Mouse (Mus musculus) cerebellum, adult 11 months (tissue): Measurements from ENCODE around the gene Nudt16l1.

Source experiments
- DNase-seq: peaks from one replicate; pipeline ENCODE4 v3.0.0; 2022

Nudt16l1 gene

DNA sequence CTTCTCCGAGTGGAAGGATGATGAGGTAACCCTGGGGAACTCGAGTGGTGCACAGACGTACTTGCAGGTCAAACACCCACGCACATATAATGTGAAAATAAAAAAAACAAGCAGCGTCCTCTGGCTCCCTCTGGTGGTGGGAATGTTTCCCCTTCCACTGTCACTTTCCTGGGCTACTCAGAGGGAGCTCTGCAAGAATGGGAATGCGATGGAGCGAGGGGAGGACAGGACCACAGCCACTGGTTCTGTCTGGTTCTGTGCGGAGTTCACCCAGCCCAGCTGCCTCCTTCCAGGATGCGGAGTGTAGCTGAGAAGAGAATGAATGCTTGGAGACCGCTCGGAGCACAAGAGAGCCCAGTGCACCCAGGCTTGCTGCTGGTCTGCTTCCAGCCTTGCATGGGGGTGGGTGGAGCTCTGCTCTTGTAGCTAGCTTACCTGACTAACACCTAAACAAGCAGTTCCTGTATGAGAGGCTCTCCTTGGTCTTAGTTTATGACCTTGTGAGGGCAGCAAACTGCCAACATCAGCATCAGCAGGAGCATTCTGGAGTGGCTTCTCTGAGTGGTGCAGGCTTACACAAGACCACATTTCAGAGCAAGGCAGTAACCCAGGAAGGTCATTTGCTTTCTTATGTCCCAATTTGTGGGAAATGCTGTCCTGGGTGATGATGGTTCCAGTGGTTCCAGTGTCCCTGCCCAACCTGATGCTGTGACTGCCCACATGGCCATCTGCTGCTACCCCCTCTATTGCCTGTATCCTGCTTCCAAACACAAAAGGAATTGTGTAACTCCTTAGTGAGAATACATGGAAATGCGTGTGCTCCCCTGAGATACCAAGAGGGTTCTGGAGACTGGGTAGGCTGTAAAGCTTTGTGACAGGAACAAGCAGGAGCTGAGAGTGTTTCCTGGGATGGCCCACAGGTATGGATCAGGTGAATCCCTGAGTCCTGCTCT, 24.5 kb upstream of the Nudt16l1 start:
- peak; percentile 77 for DNase-seq

DNA sequence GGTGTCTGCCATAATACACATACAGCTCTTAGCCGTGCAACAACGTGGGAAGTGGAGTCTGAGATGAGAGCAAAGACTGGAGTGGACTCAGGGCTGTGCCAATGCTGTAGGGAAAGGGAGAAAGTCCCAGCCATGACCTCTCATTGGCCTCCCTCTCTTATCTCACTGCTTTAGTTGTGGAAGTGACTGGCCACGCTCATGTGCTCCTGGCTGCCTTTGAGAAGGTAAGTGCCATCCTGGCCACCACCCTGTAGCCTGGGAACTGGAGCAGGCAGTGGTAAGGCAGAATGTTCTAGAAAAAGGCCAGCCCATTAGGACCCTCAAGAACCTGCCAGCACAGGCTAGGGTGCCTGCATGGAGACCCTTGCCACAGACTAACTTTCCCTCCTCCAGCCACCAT, 22.6 kb upstream of the Nudt16l1 start:
- DNase-seq = no peak

DNA sequence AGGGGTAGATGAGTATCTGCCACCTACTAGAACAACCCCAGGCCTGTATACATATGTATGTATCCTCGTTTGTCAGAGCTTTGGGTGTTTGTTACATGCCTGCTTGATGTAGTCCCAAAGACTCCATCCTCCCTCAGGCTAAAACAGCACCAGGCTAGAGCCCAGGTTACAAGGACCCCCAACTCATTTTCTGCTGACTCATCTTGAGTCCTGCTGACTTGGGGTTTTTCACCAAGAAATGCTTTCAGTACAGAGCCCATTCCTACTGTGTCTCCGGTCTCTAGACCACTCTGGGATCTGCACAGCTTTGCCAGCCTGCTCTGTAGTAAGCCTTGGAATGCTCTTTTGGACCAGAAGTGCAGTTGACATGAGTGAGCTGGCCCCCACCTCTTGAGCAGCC, 22.0 kb upstream of the Nudt16l1 start:
- DNase-seq = no peak

DNA sequence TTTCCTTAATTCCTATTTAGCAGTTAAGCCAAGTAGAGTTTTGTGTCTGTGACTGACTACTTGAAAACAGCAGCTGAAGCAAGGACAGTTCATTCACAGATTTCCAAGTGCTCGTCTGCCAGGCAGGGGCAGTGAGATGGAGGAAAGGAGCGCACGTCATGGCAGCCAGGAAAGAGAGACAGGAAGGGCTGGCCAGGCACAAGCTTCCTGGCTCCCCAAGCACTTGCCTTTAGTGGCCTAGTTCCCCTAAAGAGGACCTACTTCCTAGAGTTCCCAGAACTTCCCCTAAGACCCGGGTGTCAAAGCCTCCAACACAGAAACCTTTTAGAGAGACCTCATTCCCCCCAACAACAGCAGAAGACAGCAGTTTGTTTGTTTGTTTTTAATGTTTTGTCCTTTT, 18.0 kb upstream of the Nudt16l1 start:
- DNase-seq = no peak

DNA sequence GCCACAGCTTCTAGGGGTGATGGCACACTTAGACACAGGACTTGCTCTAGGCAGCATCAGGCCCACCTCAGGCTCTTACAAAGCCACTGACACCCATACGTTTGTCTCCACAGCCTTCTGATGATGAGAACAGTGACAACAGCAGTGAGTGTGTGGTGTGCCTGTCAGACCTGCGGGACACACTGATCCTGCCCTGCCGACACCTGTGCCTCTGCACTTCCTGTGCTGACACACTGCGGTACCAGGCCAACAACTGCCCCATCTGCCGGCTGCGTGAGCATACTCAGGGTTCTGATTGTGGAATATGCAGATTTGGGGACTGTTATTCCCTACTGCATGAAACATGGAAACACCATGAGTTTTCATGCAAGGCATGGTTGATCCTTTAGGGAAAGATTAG, 16.1 kb upstream of the Nudt16l1 start:
- DNase-seq = no peak

DNA sequence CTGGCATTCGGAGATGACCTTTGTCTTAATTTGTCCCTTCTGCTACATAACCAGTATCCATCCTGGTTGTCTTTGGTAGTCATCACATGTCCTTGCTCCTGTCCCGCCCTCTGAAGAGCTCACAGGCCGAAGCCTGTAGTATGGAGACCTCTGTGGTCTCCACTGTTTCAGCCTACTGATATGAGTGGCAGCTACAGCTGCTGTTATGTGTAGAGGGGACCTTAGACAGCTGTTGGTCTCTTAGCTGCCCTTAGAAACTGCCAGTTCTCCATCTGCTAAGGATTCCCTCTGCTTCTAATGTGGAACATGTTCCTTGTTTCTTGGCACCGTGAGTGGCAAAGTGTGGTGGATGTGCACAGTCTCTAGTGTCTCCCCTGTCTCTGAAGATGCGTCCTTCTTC, 14.6 kb upstream of the Nudt16l1 start:
- no peak for DNase-seq

DNA sequence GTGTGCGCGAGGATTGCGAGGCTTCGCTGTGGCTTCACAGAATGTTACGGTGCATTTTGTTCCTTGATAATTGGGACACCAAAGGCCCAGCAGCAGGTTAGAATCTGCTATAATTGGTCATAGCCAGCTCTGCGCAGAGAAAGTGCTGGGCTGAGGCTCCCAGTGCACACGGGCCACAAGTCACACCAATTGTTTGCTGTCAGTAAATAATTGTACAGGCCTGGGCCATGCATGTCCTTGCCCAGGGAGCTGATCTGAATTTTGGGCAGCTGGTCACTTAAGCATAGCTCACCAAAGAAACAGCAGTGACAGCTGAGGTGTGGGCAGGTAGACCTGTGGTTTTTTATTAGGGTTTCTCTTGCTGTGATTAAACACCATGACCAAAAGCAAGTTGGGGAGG, 10.6 kb upstream of the Nudt16l1 start:
- no peak for DNase-seq

DNA sequence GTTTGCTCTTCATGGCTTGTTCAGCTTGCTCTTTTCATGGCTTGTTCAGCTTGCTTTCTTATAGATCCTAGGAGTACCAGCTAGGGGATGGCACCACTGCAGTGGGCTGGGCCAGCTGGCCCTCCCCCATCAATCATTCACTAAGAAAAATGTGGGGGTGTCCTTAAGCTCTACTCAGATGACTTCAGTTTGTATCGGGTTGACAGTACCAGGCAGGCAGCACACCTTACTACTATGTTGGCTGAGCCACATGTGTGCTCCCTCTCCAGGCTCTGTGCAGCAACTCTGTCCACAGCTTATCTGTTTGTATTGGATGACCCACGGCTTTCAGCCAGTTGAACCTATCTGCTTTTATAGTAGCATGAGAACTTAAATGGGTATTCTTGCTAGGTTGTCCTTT, 10.1 kb upstream of the Nudt16l1 start:
- DNase-seq = no peak

DNA sequence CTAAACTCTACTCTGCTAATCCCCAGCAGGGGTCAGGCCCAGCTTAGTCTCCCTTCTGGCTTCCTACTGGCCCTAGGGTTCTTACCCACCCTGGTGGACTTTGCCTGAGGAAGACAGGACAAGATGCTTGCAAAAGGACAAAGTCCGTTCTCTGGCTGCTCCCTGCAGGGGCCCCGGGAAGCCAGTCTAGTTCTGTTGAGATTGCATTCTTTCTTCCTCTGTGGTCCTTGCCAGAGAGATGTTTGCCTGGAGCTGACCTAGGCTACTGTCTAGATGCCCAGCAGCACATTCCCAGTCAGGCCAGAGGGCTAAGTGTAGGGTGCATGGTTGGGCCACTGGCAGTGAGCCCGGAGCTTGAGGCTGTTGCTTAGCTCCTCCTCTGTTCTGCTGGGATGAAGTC, 6.1 kb upstream of the Nudt16l1 start:
- DNase-seq = no peak

DNA sequence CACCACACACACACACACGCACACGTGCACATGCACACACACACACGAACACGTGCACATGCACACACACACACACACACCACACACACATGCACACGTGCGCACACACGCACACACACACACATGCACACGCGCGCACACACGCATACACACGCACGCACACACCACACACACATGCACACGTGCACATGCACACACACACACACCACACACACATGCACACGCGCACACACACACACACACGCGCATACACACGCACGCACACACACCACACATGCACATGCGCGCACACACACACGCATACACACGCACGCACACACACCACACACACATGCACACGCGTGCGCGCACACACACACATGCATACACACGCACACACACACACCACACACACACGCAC, 3.1 kb upstream of the Nudt16l1 start:
- no peak for DNase-seq

DNA sequence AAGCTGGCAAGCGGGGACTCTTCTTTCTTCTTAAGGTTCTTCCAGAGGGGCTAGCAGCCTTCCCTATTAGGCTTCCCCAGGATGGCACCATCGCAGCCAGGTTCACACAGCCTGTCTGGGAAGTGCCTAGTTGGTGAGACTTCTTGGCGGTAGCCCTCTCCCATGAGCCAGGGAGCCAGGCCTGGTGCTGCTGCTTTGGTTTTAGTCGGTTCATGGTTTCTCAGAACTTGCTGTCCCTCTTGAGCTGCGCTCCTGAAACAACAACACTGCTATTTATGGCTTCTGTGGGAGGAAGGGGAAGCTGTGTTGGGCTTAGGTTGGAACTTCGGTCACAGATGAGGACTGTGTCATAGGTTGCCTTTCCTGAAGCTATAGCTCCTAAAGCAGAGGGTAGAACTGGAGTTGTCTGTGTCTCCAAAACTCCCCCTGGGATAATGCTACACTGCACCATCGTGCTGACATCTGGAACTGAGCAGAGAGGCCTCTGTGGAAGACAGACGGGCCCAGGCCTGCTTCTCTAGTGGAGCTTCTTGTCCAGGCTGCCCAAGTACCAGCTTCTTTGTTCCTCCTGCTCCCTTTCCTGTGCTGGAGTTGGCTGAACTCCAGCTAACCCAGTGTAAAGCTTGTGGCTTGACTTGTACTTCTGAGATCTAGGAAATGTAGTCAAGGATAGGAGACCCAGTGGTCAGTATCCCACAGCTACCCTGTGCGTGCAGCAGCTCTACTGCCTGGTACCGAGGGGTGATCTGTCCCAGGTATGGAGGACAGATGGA, 2.4 kb upstream of the Nudt16l1 start:
- no peak for DNase-seq

DNA sequence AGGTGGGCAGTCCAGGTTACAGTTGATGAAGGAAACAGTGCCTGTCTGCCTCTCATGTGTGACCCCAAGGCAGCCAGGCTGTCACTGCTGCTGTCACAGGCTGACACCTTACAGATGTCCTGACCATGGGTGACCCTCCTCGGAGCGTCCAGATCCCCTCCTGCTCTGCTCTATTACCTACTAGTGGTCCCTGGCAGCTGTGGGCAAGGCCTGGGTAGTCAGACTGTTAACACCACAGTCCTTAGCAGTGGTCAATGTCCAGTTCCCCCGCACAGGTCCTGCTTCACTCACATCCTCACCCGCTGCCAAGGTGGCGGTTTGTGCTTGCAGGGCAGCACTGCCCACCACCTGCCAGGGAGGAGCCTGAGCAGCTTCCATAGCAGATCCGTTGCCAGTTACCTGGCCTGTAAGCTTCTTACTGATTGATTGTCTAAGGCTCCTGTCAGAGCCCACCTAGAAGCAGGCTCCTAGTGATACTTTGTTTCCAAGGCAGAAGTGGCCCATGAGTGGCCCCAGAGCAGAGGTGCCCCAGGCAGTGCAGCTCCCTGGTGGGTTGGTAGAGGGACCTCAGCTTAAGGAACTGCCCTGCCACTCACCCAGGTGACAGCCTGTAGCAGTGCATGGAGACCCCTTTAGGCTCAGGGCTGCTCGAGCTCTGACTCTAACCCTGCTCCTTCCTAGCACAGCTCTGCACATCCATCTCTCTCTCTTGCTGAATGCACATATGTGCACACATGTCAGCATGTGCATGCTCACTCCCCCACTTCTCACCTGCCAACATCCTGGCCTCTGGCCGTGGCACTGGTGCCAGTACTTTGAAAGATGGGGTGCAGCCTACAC, 990 bp upstream of the Nudt16l1 start:
- DNase-seq = no peak

DNA sequence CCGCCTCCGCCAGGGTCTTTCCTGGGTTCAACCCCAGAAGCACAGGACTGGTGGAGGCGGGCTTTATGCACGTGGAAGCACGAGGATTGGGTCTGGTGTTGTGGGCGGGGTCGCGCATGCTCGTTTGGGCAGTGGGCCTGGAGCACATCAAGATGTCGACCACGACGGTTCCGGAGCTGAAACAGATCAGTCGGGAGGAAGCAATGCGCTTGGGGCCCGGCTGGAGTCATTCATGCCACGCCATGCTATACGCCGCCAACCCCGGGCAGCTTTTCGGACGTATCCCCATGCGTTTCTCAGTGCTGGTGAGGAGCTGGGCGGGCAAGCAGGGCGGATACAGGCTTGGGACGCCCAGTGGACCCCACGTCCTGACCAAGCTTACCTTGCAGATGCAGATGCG, 428 bp downstream of the Nudt16l1 start:
- peak; percentile 93 for DNase-seq

DNA sequence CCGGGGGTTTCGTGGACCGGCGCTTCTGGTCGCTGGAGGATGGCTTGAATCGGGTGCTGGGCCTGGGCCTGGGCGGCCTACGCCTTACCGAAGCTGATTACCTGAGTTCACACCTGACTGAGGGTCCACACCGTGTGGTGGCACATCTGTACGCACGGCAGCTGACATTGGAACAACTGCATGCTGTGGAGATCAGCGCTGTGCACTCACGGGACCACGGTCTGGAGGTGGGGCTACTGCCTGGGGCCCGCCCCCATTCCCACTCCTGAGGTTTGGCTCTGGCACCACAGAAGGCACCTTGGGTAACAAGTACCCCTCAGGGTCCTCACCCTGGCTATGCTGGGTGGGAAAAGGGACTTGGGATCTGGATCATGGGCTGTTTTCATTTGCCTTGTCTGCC, 851 bp downstream of the Nudt16l1 start:
- no peak for DNase-seq

DNA sequence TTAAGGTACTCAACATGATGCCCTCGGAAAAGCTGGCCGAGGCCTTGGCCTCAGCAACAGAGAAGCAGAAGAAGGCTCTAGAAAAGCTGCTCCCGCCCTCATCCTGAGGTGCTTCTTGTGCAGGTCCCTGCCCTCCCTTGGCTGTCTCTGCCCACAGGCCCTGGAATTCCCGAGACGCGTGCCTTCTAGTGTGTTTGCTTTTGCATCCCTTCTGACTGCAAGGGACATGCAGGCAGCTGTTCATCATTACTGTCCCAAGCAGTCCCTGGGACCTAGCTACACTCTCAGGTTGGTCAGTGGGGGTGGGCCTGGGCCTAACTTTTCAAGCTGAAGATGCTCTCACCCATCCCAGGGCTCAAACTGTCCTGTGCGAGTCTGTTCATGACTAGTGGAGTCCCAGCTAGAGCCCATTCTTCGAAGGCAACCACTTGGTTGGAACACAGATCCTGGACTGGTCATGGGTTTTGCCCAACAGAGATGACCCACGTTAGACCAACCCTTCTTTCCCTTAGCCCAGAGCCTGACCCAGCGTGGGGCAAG, 1.8 kb downstream of the Nudt16l1 start:
- no peak for DNase-seq

DNA sequence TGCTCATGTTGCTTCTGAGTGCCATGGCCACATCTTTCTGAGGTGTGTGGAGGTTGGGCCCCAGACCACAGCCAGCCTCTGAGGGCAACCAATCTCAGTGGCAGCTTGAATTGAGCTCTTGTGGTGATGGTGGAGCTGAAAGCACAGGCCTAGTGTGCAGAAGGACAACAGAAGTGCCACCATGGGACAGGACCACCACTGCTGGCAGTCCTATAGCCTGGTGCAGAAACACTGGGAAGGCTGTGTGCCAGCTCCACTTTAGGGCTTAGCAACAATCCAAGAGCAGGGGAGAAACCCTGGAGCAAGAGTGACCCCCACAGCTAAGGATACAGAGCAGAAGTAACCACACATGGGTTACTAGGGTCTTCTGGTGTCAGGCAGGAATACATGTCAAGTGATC, 2.5 kb downstream of the Nudt16l1 start:
- DNase-seq = no peak

DNA sequence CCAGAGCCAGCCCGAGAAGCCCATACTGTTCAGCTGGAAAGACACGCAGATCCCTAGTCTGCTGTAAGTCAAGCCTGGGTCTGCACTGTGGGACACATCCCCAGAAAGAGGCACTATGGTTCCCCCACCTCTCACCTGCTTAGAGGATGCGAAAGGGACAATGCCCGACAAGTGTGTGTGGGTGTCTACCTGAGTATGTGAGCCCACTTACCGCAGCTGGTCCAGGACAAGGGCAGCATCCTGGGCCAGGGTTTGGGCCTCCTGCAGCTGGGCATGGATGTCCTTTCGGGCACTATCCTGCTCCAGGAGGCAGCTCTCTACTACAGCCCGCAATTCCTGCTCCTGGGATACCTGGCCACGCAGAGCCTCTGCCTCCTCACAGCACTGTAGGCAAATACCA, 4.3 kb downstream of the Nudt16l1 start:
- DNase-seq = no peak

DNA sequence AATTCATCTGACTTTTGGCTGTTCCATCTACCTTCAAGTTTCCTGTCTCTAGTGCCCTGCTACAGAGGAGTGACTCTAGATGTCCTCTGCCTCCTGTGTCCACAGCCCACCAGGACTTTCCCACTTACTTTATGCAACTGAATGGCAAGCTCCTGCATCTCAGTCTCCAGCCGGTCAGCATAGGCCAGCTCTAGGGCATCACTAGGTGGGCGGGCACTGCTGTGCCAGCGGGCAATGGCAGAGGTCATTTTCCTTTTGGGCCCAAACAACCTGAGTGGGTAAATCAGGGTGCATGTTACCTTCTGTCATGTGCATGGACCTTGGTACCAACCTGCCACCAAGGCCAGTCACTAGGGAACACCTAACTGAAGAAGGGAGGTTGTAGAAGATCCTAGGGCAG, 4.9 kb downstream of the Nudt16l1 start:
- DNase-seq = no peak

DNA sequence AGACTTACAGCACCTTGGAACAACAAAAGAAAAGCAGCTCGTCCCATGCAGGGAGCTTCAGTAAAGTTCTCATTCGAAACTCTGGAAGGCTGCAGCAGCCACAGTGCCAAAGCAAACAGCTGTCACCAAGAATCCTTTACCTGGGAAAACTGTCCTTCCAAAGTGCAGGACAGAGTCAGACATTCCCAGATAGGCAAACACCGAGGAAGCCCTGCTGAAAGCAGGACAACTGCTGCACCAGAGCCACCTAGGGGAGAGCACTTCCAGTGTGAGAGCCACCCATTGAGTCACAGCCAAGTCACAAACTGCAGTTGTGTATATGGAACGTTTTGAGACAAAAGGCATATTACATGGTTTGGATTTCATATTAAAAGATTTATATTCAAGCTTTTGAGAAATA, 6.9 kb downstream of the Nudt16l1 start:
- DNase-seq = no peak

DNA sequence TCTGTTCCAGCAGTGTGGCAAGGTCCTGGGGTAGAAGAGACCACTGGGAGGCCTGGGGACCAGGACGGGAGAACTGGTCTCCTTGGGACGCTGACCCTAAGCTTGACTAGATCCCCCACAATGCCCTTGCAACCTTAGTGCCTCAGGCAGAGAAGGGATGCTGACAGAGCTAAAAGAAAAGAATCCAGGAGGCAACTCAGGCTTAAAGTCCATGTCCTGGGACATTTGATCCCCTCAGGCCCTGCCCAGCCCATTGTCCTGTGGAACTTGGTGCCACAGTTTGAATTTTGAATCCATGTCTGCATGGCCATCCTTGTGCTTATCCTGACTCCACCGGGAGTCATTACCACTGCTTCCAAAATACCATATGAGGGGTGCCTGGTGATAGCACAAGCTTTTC, 7.6 kb downstream of the Nudt16l1 start:
- DNase-seq = no peak

DNA sequence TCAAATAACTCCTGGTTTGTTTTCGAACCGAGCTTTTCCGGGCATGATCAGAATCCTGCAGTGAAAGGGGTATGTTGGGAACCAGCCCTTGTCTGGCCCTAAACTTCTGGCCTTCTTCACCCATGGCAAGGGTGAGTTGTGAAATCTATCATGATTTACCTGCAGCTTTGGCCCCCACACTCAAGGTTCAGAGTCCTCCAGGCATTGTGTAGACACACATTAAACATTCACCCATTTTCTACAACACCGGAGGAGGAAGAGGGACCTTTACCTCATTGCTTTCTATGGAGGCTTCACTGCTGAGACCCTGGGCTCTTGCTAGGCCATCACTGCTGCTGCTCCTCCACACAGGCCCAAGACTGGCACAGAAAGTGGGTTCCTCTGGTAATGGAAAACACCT, 8.8 kb downstream of the Nudt16l1 start:
- DNase-seq = no peak

DNA sequence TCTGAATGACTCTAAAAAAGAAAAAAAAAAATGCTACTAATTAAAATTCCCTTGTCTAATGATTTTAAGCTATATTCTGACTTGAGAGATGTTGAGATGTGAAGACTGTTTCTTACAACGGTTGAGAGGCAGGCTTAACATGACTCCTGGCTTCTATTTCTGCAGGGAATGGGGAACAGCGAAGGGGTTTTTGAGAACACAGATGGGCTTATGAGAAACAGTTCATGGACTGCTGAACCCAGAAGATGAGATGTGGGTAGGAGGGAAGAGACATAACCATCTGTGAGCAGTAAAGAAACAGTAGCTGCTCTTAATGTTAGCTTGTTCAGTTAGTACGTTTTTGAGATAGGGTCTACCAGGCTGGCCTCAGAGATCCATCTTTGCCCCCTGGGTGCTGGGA, 18.0 kb downstream of the Nudt16l1 start:
- DNase-seq = no peak

DNA sequence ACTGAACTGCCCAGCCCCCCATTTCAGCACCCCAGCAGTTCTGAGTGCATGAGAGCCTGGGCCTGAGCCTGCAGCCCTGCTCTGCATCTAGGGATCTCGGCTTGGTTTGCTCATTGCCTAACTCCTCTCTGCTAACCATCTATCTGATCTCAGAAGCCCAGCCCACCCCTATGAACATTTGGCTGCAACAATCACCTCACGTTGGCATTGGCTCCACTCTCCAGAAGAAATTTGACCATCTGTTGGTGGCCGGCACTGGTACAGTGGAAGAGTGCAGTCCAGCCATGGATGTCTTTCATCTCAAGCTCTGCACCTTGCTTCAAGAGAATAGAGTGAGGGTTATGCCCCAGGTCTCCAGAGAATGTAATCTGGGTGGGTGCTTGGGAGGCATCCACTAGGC, 18.9 kb downstream of the Nudt16l1 start:
- no peak for DNase-seq
